Mouse (Mus musculus) hindbrain, embryonic 14.5 days (tissue): ENCODE measurements around the gene Gon7. TPM values are rescaled to one million over a fixed set of nuclear protein-coding genes. Genes with fewer than 3 reads are reported as not detected.

Experiments used
- ATAC-seq: fragments of 200-750 bp; cut with Nextera tagmentation; 2 replicates; pipeline ENCODE4 v1.8.0; 2017; ENCODE audit warnings: moderate number of reproducible peaks, mild to moderate bottlenecking, moderate TSS enrichment, moderate library complexity; ENCODE audit not compliant: low FRiP score
- DNase-seq: peaks from one replicate; pipeline ENCODE4 v3.0.0-alpha.2; 2015; ENCODE audit warnings: low spot score
- H3K27ac ChIP-seq: fragments of 300-500 bp; sonication (generic); 2 replicates; pipeline ENCODE4 v1.5.1; 2014; ENCODE audit warnings: mild to moderate bottlenecking, moderate library complexity
- H3K27me3 ChIP-seq: fragments of 300-500 bp; sonication (generic); 2 replicates; pipeline ENCODE4 v1.6.1; 2014; ENCODE audit warnings: mild to moderate bottlenecking, low read length, mixed read lengths; ENCODE audit not compliant: control insufficient read depth, insufficient read depth
- H3K36me3 ChIP-seq: fragments of 300-500 bp; sonication (generic); replicated peaks from 2 replicates; pipeline ENCODE4 v1.6.1; 2014; ENCODE audit not compliant: control insufficient read depth, insufficient read depth
- H3K4me1 ChIP-seq: fragments of 300-500 bp; sonication (generic); replicated peaks from 2 replicates; pipeline ENCODE4 v1.6.1; 2014; ENCODE audit warnings: antibody characterized with exemption, low read length, mixed read lengths; ENCODE audit not compliant: control insufficient read depth, insufficient read depth
- H3K4me2 ChIP-seq: fragments of 300-500 bp; sonication (generic); replicated peaks from 2 replicates; pipeline ENCODE4 v1.6.1; 2014; ENCODE audit warnings: mild to moderate bottlenecking, moderate library complexity
- H3K4me3 ChIP-seq: fragments of 300-500 bp; sonication (generic); replicated peaks from 2 replicates; pipeline ENCODE4 v1.5.1; 2014; ENCODE audit warnings: mild to moderate bottlenecking, low read length
- H3K9ac ChIP-seq: fragments of 300-500 bp; sonication (generic); 2 replicates; pipeline ENCODE4 v1.6.1; 2014
- H3K9me3 ChIP-seq: fragments of 300-500 bp; sonication (generic); 2 replicates; pipeline ENCODE4 v1.6.1; 2016; ENCODE audit warnings: low read length; ENCODE audit not compliant: control insufficient read depth
- WGBS: fragments of 180-500 bp; shearing (Covaris S2); extraction: QIAGEN DNeasy Blood & Tissue Kit; methylation state at CpG from one replicate; pipeline ENCODE4 v1.1.7; 2014; 5-methylcytosine and 5-hydroxymethylcytosine counted together
- polyA plus RNA-seq: library from polyadenylated mRNA; unstranded; fragments of >200 nt; fragmentation: Nextera tagmentation; extraction: Ambion mirVana; gene quantifications from 2 replicates; pipeline ENCODE4 v1.2.1, GENCODE M21; 2014

The Gon7 gene
- polyA plus RNA-seq, 1 experiment from 2014 or later: 45.7 TPM

DNA sequence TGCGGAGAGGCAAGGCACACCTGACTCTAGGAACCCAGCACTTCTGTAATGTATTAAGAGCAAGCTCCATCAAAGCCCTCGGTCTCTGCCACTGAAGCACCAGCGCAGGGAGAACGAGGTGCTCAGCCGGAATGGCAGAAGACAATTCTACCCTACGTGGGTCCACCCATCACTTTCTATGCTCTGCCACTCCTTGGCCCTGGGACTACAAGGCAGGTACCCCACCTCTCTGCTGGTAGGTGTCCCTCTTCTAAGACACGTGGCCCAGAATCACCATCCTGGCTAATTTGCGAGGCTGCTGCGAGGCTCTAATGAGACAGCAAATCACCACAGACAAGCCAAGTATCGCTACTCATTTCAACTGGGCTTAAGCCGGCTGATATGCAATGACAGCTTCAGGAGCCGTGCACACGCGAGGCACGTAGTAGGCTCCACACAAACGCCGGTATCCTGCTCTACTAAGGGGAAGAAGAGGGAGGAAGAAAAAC, 53.6 kb downstream of the Gon7 start:
- 4% methylated on average over 17 of the region's 17 CpGs for WGBS
- ATAC-seq (peak; percentile 3; the same call in 1 of the 2 replicates), DNase-seq (no peak)
- peak overlapping the region; percentile 65 for H3K4me3 ChIP-seq
- H3K27ac ChIP-seq: 0 out of 2 replicates have a peak overlapping the region, but pooled peaks have one; percentile 49
- peak overlapping the region; percentile 72 for H3K9ac ChIP-seq
- peak overlapping the region; percentile 80 for H3K4me2 ChIP-seq
- no peaks in the 10 kb centered on the region for H3K9me3 ChIP-seq
- H3K36me3 ChIP-seq: no peaks in the 10 kb centered on the region
- peaks cover 29% of the 10 kb centered on the region for H3K4me1 ChIP-seq
- H3K27me3 ChIP-seq: no peaks in the 10 kb centered on the region

DNA sequence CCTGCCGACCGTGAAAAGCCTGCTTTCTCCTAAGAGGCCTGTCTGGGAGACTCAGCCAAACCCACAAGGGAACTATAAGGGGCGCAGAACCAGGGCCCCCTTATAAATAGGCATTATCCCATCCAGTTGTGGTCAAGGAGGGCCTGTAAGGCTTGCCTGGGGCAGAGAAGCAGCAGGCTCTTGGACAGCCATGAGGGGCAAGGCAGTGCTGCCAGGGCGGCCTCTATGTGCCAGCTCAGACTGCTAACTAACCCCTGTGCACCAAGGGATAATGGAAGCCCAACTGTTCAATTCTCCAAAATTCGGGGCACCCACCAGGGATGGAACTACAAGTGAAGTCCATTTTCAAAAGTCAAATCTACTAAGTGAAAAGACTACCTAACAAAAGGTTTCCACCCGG, 54.2 kb downstream of the Gon7 start:
- WGBS: 16% methylated on average over 6 of the region's 6 CpGs
- H3K4me3 ChIP-seq: peak overlapping the region; percentile 65
- peak overlapping the region; percentile 38; the same call in 1 of the 2 replicates for H3K27ac ChIP-seq
- ATAC-seq: no peak
- DNase-seq: no peak
- H3K4me2 ChIP-seq: peak overlapping the region; percentile 80
- no peaks in the 10 kb centered on the region for H3K36me3 ChIP-seq
- H3K9me3 ChIP-seq: no peaks in the 10 kb centered on the region
- peaks cover 31% of the 10 kb centered on the region for H3K4me1 ChIP-seq
- no peaks in the 10 kb centered on the region for H3K27me3 ChIP-seq
- peak overlapping the region; percentile 72 for H3K9ac ChIP-seq

Other genes with a start within 250 kb of the Gon7 start
- 109 and 123 TPM in 2 replicates for gene Chga, start 202.8 kb downstream of the Gon7 start, polyA plus RNA-seq
- gene Itpk1, start 52.9 kb downstream of the Gon7 start, polyA plus RNA-seq: 31.6 and 35.0 TPM in 2 replicates
- 64.6 and 67.3 TPM in 2 replicates for gene Moap1, start 14.1 kb downstream of the Gon7 start, polyA plus RNA-seq
- 11.9 and 12.8 TPM in 2 replicates for gene Tmem251, start 14.0 kb downstream of the Gon7 start, polyA plus RNA-seq
- gene Gm28051, start within 50 bp of the Gon7 start, polyA plus RNA-seq: not detected in 2 replicates
- 44.8 and 48.6 TPM in 2 replicates for gene Ubr7, start 164 bp upstream of the Gon7 start, polyA plus RNA-seq
- gene Gm20604, start 869 bp upstream of the Gon7 start, polyA plus RNA-seq: 49.5 and 50.7 TPM in 2 replicates
- 14.6 and 14.9 TPM in 2 replicates for gene Btbd7, start 120.7 kb upstream of the Gon7 start, polyA plus RNA-seq
- not detected in 2 replicates for gene Cox8c, start 141.5 kb upstream of the Gon7 start, polyA plus RNA-seq
- 10.2 and 11.3 TPM in 2 replicates for gene Unc79, start 191.1 kb upstream of the Gon7 start, polyA plus RNA-seq